Mouse (Mus musculus) heart, embryonic 14.5 days (tissue): ENCODE measurements around the gene Sae1. TPM values are rescaled to one million over a fixed set of nuclear protein-coding genes. Genes with fewer than 3 reads are reported as not detected.

Experiments
- ATAC-seq: fragments of 200-750 bp; cut with Nextera tagmentation; 2 replicates; pipeline ENCODE4 v1.8.0; 2017; ENCODE audit warnings: low read depth, moderate TSS enrichment; ENCODE audit not compliant: insufficient number of reproducible peaks, insufficient read depth, low FRiP score
- H3K27ac ChIP-seq, 2 experiments: fragments of 200-500 bp in 1 of 2; fragments of 300-500 bp in 1 of 2; sonication (generic) in 1 of 2; replicated peaks in 1 of 2; 2 replicates each; pipeline ENCODE4 v1.5.1; 2012 to 2014; ENCODE audit warnings: low read depth in 2 of 2, low read length in 2 of 2, control low read depth in 1 of 2, mild to moderate bottlenecking in 1 of 2, mixed read lengths in 1 of 2; ENCODE audit not compliant: control insufficient read depth in 1 of 2, insufficient read depth in 1 of 2
- H3K27me3 ChIP-seq: fragments of 300-500 bp; sonication (generic); 2 replicates; pipeline ENCODE4 v1.6.1; 2014; ENCODE audit warnings: mild to moderate bottlenecking, low read length, control low read depth; ENCODE audit not compliant: control insufficient read depth, insufficient read depth
- H3K36me3 ChIP-seq: fragments of 300-500 bp; sonication (generic); 2 replicates; pipeline ENCODE4 v1.6.1; 2014; ENCODE audit warnings: mild to moderate bottlenecking, control low read depth, low read length, mixed read lengths; ENCODE audit not compliant: control insufficient read depth, insufficient read depth
- H3K4me1 ChIP-seq, 2 experiments: fragments of 200-500 bp in 1 of 2; fragments of 300-500 bp in 1 of 2; sonication (generic) in 1 of 2; 2 replicates each; pipeline ENCODE4 v1.6.1; 2012 to 2014; ENCODE audit warnings: low read length in 2 of 2, control low read depth in 1 of 2, mixed read lengths in 1 of 2; ENCODE audit not compliant: control insufficient read depth in 2 of 2, insufficient read depth in 2 of 2
- H3K4me2 ChIP-seq: fragments of 300-500 bp; sonication (generic); 2 replicates; pipeline ENCODE4 v1.6.1; 2014; ENCODE audit warnings: mild to moderate bottlenecking, low read length
- H3K4me3 ChIP-seq, 2 experiments: fragments of 200-500 bp in 1 of 2; fragments of 300-500 bp in 1 of 2; sonication (generic) in 1 of 2; 2 replicates each; pipeline ENCODE4 v1.5.1; 2012 to 2014; ENCODE audit warnings: low read length in 2 of 2, mild to moderate bottlenecking in 2 of 2, control low read depth in 1 of 2, low read depth in 1 of 2, moderate library complexity in 1 of 2; ENCODE audit not compliant: control insufficient read depth in 1 of 2, insufficient read depth in 1 of 2
- H3K9ac ChIP-seq: fragments of 300-500 bp; sonication (generic); 2 replicates; pipeline ENCODE4 v1.6.1; 2014; ENCODE audit warnings: mild to moderate bottlenecking, low read length
- H3K9me3 ChIP-seq: fragments of 300-500 bp; sonication (generic); 2 replicates; pipeline ENCODE4 v1.6.1; 2016; ENCODE audit warnings: low read length, control low read depth; ENCODE audit not compliant: control insufficient read depth
- WGBS: fragments of 180-500 bp; shearing (Covaris S2); extraction: QIAGEN DNeasy Blood & Tissue Kit; methylation state at CpG from one replicate; pipeline ENCODE4 v1.1.7; 2014; 5-methylcytosine and 5-hydroxymethylcytosine counted together
- polyA plus RNA-seq: library from polyadenylated mRNA; unstranded; fragments of >200 nt; fragmentation: Nextera tagmentation; extraction: Ambion mirVana; gene quantifications from 2 replicates; pipeline ENCODE4 v1.2.1, GENCODE M21; 2014

Sae1 gene
- polyA plus RNA-seq, 1 experiment from 2014 or later = 179 TPM

DNA sequence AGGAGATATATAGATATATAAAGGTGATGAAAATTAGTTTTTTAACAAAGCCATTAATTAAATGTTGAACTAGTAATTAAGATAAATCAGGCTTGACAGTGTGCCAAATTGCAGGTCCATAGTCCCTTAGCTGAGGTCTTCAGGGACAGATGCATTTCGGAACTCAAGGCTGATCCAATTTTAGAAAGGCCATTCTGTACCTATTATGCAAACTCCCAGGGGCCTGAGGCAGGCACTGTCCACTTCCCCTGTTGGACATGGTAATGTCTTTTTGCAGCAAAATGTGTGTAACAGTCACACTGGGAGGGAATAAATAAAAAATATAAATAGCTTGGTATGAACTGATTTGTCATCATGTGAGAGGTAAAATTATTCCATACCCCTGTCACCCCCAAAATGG, 116.5 kb downstream of the Sae1 start:
- no peak overlapping the region for H3K4me3 ChIP-seq
- no peak for ATAC-seq
- 57% methylated on average over 1 of the region's 1 CpGs for WGBS

More for the DNA sequence above, 116.5 kb downstream of the Sae1 start:
- Histone ChIP-seq H3K4me2 (0 out of 2 replicates have a peak overlapping the region, but pooled peaks have one; percentile 97), H3K27ac (no peak overlapping the region), H3K9me3 (no peaks in the 10 kb centered on the region), H3K27me3 (no peaks in the 10 kb centered on the region), H3K4me1 (peaks cover 14 to 20% of the 10 kb centered on the region in 2 experiments), H3K36me3 (peaks cover 12% of the 10 kb centered on the region), H3K9ac (no peak overlapping the region; the same call in 1 of the 2 replicates)

Other genes with a start within 250 kb of the Sae1 start
- 15.1 and 15.5 TPM in 2 replicates for gene Meis3, start 212.7 kb downstream of the Sae1 start, polyA plus RNA-seq
- gene Dhx34, start 165.8 kb downstream of the Sae1 start, polyA plus RNA-seq = 5.3 and 7.8 TPM in 2 replicates
- gene C5ar2, start 143.7 kb downstream of the Sae1 start, polyA plus RNA-seq = 0.80 and 0.94 TPM in 2 replicates
- 3.3 and 3.7 TPM in 2 replicates for gene C5ar1, start 128.3 kb downstream of the Sae1 start, polyA plus RNA-seq
- gene Inafm1, start 114.2 kb downstream of the Sae1 start, polyA plus RNA-seq = 9.9 and 11.7 TPM in 2 replicates
- gene Ccdc9, start 101.0 kb downstream of the Sae1 start, polyA plus RNA-seq = 10.6 and 11.2 TPM in 2 replicates
- 3.8 and 5.2 TPM in 2 replicates for gene Bbc3, start 79.4 kb downstream of the Sae1 start, polyA plus RNA-seq
- 8.6 and 10.6 TPM in 2 replicates for gene Zc3h4, start 13.1 kb upstream of the Sae1 start, polyA plus RNA-seq
- gene Tmem160, start 65.0 kb upstream of the Sae1 start, polyA plus RNA-seq = 87.5 and 96.7 TPM in 2 replicates
- gene Npas1, start 89.9 kb upstream of the Sae1 start, polyA plus RNA-seq = 0.20 TPM in 1 of 2 replicates, not detected in the other
- 16.7 and 18.0 TPM in 2 replicates for gene Arhgap35, start 227.2 kb upstream of the Sae1 start, polyA plus RNA-seq